Mouse (Mus musculus): ENCODE results near the gene Bcar1.

The Bcar1 gene

GRCm38 (mm10) chr8:111699035-111699434, 44.6 kb downstream of the Bcar1 start:
- TF ChIP-seq GATA4 (IDR thresholded peaks at IDR 0.05; ENCODE audit: insufficient replicate concordance, low read length): no peak

DNA sequence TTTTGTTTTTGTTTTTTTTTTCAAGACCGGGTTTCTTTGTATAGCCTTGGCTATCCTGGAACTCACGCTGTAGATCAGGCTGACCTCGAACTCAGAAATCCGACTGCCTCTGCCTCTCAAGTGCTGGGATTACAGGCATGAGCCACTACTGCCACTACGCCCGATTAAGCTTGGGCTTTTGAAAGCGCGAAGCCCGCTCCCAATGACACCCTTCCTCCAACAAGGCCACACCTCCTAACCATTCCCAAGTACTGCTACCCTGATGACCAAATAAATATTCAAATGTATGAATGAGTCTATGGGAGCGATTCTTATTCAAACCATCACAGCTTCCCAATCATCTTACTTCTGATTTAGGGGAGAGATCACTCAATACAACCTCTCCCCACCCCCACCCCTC, 46.0 kb downstream of the Bcar1 start:
- no peak for TF ChIP-seq GATA4 (IDR thresholded peaks at IDR 0.05; ENCODE audit: insufficient replicate concordance, low read length)

GRCm38 (mm10) chr8:111695441-111695840, 48.2 kb downstream of the Bcar1 start:
- TF ChIP-seq GATA4 (IDR thresholded peaks at IDR 0.05; ENCODE audit: insufficient replicate concordance, low read length): no peak

GRCm38 (mm10) chr8:111693261-111693741, 50.3 kb downstream of the Bcar1 start:
- no peak for TF ChIP-seq GATA4 (IDR thresholded peaks at IDR 0.05; ENCODE audit: insufficient replicate concordance, low read length)

- TF ChIP-seq GATA4 (IDR thresholded peaks at IDR 0.05; ENCODE audit: insufficient replicate concordance, low read length): no peak
Measured at GRCm38 (mm10) chr8:111690960-111691445, 52.6 kb downstream of the Bcar1 start, which contains the start of gene Ctrb1. Gene Ctrb1 (minus strand): TSS chr8:111691010.

DNA sequence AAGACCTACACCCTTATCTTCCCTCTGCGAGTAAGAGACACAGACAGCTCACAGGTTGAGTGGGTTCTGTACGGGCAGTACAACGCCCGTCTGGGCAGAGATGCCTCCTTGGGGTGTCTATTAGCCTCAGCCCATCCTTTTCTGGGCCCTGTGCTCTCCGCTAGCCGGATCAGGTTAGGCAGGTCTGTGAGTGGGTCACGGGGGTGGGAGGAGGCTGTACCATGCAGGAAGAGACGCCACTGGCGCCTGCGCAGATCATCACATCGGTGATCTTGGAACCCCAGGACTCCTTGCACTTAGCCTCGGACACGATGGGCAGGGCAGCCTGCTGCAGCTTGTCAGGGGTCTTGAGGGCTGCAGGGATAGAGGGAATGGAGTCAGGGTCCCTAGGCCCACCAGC, 56.7 kb downstream of the Bcar1 start:
- TF ChIP-seq GATA4 (IDR thresholded peaks at IDR 0.05; ENCODE audit: insufficient replicate concordance, low read length): no peak

DNA sequence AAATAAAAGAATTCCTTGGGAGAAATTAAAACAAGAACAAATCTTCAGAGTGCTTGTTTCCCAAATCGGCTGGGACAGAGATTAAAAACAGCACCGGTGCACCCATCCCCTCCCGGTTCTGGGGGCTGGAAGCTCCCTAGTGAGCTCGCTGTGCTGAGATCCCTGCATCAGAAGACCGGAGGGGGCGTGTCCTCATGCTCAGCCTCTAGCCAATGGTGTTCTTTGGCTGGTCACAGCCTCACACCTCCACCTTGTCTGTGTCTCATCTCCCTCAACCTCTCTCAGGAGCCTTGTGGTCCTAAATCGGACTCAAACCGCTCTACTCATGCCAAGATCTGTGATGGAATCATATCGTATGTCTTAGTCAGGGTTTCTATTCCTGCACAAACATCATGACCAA, 61.1 kb downstream of the Bcar1 start:
- TF ChIP-seq GATA4 (IDR thresholded peaks at IDR 0.05; ENCODE audit: insufficient replicate concordance, low read length): no peak

DNA sequence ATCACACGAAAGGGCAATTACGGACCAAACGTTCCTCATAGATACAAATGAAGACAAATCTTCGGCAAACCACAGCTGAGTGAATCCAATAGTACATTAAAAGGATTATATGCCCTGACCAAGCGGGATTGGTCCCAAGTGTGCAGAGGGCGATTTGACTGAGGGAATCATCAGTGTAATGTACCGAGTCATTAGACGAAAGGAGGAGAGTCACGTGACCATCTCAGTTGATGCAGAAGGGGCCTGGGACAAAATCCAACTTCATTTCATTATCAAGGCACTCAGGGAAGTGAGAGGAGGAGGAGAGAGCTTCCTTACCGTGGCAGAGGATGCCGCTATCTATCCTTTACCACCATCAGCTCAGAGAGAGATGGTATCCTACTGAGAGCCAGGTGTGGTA, 62.5 kb downstream of the Bcar1 start:
- no peak for TF ChIP-seq GATA4 (IDR thresholded peaks at IDR 0.05; ENCODE audit: insufficient replicate concordance, low read length)

DNA sequence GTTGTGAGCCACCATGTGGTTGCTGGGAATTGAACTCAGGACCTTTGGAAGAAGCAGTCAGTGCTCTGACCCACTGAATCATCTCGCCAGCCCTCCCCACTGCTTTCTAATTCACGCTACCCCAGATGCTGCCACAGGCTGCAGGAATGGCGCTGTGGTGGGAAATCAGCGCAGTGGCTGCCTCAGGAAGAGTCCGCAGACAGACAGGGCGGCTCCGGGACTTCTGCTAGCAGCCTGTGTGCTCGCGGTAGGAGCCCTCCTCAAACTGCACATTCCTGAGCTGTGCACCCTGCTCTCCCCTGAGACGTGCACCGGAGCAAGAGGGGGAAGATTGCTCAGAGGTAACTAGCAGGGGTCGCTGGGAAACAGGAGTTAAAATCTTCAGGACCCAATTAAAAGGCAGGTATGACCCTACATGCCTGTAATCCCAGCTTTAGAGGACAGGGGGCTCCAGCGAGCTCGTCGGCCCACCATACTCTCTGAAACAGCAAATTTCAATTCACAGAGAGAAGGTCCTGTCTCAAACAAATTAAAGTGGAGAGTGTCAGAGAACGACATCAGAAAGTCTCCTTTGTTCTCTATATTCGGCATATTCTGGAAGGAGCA, 63.1 kb downstream of the Bcar1 start:
- TF ChIP-seq GATA4 (IDR thresholded peaks at IDR 0.05; ENCODE audit: insufficient replicate concordance, low read length): no peak

DNA sequence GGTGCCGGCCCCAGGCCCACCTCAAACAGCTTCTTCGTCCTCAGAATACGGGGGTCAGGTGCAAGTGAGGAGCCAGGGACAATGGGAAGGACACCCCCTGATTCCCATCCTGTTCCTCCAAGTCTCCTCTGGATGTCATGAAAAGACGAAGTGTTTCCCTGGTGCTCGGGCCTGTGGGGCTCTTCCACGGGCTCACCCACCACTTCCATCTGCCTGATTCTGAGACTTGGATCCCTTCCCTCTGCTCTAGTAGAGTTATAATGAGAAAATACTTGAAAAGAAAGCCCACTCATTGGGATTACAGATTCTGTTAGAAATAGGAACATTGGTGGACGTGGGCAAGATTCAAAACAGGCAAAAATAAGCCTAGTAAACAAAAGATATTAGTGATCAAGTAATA, 64.8 kb downstream of the Bcar1 start:
- TF ChIP-seq GATA4 (IDR thresholded peaks at IDR 0.05; ENCODE audit: insufficient replicate concordance, low read length): no peak

DNA sequence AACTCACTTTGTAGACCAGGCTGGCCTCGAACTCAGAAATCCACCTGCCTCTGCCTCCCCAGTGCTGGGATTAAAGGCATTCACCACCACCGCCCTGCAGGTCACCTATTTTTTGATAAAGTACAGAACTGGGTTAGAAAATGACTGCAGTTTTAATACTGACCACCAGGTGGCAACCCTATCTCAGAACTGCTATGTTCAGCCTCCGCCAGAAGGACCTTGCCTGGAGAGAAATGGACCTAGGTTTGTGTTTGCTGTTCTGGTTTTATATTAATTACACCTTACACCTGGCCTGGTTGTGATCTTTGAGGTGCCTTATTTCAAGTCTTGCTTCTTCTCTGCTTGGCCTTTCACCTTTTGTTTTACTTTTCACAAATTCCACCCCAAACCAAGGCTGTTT, 65.5 kb downstream of the Bcar1 start:
- TF ChIP-seq GATA4 (IDR thresholded peaks at IDR 0.05; ENCODE audit: insufficient replicate concordance, low read length): no peak

DNA sequence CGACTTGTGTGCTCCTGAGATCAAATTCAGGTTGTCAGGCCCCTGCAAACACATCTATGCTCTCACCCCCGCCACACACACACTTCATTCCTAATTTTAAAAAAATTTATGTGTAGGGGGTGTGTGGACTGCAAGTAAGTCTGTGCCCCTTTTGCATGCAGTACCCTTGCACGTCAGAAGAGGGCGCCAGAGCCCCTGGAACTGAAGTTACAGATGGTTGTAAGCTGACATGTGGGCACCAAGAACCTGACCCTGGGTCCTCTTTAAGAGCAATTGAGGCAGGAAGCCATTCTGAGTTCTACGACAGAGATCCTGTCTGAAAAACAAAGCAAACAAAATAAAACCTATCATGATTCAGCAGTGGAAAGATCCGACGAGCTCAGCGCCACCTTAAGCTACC, 67.4 kb downstream of the Bcar1 start:
- TF ChIP-seq GATA4 (IDR thresholded peaks at IDR 0.05; ENCODE audit: insufficient replicate concordance, low read length): no peak

- TF ChIP-seq GATA4 (IDR thresholded peaks at IDR 0.05; ENCODE audit: insufficient replicate concordance, low read length): no peak
Measured at GRCm38 (mm10) chr8:111666751-111667150, 76.9 kb downstream of the Bcar1 start.

DNA sequence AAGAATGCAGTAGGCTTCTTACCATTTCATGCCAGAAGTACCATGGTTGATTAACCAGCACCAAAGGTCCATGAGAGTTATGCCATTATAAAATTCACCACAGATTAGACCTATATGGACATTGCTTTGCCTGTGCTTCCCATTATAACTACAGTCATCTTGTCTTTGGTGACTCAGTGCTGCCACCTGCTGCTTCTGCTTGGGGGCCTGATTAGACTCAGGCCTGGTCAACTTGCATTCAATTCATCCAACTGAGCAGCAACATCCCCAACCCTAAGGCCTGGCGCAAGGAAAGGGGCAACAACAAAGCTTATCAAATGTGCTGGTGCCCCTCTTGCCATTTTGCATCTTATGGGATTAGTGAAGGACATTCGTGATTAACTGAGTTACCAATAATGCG, 81.1 kb downstream of the Bcar1 start:
- TF ChIP-seq GATA4 (IDR thresholded peaks at IDR 0.05; ENCODE audit: insufficient replicate concordance, low read length): no peak
